Mouse (Mus musculus): Measurements from ENCODE around the gene Trim21. TPM values are rescaled to one million over a fixed set of nuclear protein-coding genes. Genes with fewer than 3 reads are reported as not detected.

Gene Trim21
- total RNA-seq (2021): 1 to 10 TPM; 2.7 to 3.1 TPM

DNA sequence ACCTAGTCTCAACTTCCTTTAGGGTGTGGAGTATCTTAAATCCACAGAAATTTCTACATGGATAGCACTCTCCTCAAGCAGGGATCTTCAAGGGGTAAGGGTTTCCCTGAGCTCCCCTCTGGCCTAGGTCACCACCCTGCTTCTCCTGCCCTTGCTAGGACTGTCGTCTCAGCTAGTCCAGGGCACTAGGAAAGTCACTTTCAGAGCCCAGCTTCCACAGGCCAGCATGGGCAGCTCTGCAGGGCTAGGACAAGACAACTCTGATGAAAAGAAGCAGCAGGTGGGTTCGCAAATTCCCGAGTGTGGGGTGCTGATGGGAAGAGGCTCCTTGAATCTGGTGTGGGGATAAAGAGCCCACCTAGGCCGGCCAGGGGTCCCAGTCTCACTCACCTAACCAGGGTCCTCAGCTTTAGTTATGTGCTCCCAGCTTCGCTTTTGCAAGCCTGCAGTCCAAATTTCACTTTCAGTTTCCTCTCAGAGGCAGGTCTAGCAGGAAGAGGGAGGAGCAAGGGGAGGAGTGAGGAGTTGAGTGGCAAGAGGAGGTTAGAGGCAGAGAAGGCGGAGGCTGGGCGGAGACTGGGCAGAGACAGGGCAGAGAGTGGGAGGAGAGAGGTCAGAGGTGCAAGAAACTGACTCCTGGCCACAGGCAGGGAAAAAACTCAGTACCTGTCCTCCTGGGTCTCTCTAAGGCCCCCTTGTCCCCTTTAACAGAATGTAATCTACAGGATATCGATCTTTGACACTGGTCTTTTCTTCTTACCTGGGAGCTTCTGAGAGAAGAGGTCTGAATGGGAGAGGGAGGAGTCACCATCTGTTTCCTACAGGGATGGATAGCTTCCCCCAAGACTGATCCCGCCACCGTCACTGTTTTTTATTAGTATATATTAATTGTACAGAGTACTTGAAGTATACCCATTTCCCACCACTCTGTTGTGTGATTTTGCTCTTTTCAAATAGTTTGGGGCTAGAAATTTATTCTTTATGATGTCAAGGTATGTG, at the start of gene Trim21:
Gene Trim21 (minus strand): TSS at position 488 of the 999 bp plus-strand sequence.
- peak; percentile 45 to 52 for DNase-seq

DNA sequence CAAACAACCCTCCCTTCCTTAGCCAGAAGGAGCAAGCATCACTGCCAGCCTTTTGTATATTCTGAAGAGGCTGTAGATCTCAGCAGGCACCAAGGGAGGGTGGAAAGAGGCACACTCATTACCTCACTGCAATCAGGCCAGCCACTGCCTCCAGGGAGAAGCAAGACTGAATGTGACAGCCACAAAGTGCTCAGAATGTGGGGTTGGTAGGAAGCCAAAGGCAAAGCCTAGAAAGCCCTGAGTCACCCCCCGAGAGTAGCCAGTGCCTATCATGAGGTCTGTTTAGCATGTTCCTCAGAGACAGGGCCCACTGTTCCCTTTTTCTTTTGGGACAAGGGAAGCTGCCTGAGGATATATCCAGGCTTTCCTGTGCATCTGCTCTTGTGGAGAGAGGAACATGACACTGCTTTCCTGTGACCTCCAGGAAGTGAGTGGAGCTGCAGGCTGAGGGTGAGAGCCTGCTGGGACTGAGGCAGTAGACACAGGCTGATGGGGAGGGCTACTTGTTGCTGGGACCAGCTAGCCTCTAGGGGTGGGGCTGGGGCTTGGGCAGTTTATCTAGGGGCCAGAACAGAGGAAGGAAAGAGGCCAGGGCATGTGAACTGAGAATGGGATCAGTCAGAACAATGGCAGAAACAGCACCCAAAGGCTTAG, 32.2 kb upstream of the Trim21 start, which contains the start of gene Olfr552:
Gene Olfr552 (plus strand): TSS at position 393 of the 654 bp plus-strand sequence.
- no peak for DNase-seq

DNA sequence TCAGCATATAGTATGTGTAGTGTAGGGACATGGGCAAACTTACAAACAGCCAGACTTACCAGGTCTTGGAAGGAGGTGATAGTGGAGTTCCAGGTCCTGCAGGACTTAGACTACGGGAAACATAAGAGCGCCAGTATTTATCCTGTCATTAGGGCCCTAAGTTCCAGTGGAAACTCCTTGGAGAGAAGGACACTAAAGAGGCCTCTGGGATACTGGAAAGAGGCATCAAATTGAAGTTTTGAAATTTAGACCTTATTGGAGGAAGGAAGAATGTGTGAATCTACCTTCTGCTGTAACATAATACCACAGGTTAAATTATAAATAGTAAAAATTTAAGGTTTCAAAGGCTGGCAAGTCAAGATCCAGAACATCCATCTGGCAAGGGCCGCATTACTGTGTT, 26.5 kb upstream of the Trim21 start, which contains the start of gene Olfr551:
Gene Olfr551 (minus strand): TSS at position 101 of the 400 bp plus-strand sequence.
- DNase-seq: no peak

DNA sequence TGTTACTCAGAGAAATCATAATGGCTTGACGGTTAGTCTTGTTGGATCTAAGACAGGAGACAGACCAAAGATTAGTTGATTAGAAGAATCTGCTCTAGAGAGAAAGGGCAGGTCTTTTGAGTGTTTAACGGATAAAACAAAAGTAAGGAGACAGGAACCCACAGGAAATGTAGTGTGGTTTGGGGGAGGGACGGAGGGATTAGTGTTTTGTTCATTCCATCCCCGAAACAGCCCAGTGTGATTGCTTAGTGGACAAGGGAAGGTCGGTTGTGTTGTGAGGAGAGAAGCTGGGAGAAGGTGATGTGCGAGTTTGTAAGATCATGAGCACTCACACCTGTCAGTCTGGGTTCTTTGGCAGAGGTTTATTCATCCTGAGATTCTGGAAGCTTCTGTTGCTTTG, 10.7 kb upstream of the Trim21 start:
- DNase-seq: no peak

DNA sequence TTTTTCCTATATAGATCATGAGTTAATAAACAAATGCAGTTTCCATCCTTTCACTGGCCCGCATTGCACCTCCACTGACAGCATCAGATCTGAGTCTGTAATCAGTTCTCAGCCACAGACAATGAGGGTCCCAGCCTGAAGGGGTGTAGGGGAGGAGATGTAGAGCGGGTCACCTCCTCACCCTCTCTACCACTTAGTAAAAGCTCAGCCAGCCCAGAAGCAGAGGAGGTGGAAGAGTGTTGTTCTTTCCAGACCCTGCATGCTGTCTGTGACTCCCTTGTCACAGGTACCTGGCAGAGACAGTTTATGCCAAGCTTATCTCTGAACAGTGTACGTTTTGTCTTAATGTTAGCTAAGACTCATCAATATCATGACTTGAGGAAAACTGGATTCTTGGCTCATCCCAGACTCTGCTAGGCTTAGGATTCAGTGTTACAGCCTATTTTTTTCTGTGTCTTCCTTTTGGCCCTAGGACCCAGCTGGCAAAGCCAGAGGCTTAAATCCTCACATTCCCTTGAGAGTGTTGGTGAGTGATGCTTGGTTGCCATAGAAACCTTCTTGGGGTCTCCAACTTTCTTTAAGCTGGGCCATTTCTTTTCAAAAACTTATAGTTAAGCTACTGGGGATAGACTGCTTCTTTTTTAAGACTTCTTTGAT, 8.0 kb upstream of the Trim21 start:
- no peak for DNase-seq

DNA sequence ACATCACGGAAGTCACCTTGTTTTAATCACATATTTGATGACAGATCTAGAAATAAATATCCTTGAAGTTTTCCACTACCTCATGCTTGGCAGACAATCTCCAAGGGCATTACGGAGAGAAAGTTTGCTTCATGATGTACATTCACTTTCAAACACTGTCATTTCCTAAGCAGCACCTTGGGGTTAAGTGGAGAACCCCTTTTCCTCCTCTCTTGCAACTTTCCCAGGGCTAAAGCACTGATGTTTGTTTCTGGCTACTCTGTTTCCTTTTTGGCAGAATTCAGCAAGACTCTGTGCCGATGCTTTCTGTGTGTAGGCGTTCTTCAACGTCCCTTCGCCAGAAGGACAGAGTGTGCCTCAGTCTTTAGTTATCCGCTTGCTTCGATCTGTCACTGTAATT, 5.9 kb upstream of the Trim21 start, which contains the start of gene Olfr550:
Gene Olfr550 (plus strand): TSS at position 301 of the 400 bp plus-strand sequence.
- no peak for DNase-seq

DNA sequence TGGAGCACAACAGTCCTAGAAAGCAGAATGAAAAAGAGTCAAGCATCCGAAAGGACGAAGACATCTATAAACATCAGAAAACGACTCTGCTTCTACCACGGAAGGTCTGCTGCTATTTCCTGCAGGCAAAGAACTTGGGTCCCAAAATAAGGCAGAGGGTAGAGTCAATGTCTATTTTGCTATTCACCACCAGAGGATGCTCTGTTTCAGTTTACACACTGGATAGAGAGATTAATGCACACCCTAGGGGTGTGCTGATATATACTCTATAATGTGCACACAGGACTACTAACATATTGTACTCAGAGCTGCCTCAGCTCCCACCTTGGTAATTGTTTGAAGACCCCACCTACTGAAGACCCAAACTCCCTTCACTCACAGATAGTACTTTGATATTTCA, 933 bp upstream of the Trim21 start:
- no peak for DNase-seq

DNA sequence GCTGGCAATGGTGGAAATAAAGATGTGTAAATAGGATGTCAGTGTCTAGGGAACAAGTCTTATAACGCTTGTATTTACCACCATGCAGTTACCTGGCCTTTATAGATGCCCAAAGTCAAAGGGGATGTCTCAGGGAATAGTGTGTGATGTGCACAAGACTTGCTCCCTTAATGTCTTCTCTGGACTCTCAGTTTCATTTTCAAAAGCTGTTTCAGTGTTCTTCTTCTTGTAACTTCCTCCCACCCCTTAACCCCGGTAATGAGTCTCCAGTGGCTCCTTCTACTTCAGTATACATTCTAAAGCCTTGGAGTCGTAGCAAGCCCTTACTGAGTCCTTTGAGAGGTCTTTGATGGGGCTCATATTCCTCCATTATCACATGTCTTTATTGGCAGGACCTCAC, 12.0 kb downstream of the Trim21 start:
- no peak for DNase-seq

DNA sequence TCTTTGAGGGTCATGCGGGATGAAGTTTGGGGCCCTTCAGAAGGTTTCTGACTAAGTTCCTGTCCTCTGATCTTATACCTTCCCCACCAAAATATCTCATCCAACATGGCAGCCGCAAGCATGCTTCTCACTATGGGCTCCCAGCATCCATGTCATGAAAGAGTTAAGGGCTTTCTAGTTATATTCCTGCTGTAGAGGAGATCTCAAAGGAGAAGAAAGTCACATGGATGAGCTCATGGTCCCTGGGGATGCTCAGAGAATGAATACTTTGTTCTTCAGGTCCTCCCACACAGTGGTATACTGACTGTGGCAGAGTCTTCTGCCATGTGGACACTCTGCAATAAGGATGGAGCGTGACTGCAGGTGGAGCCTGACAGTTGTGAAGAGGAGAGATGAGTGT, 15.7 kb downstream of the Trim21 start, which contains the start of gene Olfr549:
Gene Olfr549 (plus strand): TSS at position 301 of the 400 bp plus-strand sequence.
- no peak for DNase-seq

DNA sequence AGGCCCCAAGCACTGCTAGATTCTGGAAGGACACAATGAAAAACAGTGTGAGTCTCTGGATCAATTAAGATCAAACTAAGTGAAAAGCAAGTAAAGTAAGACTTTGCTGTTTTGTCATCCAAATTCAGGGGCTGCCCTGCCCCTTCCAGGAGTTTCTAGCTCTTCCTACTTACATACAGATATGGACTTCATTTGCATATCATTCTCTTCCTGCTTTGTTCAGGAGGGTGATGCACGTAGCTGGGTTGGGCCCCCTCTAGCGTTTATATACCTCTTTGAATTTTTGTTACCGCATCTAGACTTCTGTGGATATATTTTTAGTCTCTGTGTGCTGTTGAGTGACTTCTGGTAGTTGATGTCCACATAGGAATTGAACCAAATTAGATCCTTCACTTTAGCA, 24.0 kb downstream of the Trim21 start:
- no peak for DNase-seq

DNA sequence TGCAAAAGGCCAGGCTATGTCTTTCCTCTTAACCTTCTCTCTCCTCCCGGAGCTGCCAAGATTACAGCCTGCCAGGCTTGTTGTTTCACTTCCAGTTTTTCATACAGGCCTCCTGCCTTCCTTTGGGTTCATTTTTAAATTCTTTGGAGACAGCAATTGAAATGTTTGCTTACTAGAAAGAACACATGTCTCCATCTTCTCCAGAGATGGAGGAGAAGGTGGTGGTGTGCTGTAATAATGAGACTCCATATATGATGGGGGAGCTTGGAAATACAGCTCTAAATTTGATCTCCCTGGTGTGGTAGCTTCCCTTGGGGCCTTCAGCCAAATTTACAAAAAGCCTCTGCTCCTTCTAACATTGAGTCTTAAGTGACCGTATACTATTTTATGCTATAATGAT, 24.7 kb downstream of the Trim21 start, which contains the start of gene Olfr548-ps1:
Gene Olfr548-ps1 (plus strand): TSS at position 301 of the 400 bp plus-strand sequence.
- DNase-seq: no peak

DNA sequence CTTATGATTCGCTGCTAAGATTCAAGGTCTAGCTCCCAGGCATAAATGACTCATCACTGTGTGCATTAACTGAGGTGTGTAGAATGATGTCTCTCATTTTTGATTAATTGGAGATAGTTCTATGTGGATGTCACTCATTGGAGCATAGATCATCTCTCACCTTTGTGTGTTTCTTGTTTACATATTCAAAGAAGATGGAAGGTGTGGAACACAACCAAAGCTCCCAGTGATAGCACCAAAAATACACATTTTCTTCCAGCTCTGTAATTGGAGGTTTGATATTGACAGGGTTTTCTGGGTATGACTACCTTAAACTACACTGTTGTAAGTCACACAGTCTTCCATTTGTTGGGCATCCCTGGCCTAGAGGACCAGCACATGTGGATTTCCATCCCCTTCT, 30.8 kb downstream of the Trim21 start, which contains the start of gene Olfr547:
Gene Olfr547 (plus strand): TSS at position 301 of the 400 bp plus-strand sequence.
- no peak for DNase-seq

DNA sequence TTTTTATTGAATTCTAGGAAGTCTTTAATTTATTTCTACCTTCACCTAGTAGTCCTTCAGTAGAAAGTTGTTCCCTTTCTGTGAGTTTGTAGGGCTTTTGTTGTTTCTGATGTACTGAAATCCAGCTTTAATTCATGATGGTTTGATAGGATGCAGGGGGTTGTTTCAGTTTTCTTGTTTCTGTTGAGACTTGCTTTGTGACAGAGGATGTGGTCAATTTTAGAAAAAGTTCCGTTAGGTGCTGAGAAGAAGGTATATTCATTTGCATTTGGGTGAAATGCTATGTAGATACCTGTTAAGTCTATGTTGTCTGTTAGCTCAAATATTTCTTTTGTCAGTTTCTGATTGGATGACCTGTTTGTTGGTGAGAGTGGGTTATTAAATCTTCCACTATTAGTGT, 36.2 kb downstream of the Trim21 start:
- DNase-seq: no peak

DNA sequence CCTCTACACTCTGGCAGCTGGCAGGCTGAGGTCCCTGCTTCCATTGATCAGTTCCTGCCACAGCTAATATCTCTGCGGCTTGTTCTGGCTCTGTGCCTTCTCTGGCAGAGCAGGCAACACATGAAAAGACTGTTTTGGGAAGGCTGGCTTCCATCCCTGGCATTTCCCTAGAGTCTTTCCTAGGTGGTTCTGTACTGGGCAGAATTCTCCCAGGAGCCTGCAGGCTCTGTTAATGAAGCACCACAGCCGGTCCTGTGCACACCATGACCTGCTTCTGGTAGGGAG, 48.3 kb downstream of the Trim21 start:
- DNase-seq: peak; percentile 8 to 26

DNA sequence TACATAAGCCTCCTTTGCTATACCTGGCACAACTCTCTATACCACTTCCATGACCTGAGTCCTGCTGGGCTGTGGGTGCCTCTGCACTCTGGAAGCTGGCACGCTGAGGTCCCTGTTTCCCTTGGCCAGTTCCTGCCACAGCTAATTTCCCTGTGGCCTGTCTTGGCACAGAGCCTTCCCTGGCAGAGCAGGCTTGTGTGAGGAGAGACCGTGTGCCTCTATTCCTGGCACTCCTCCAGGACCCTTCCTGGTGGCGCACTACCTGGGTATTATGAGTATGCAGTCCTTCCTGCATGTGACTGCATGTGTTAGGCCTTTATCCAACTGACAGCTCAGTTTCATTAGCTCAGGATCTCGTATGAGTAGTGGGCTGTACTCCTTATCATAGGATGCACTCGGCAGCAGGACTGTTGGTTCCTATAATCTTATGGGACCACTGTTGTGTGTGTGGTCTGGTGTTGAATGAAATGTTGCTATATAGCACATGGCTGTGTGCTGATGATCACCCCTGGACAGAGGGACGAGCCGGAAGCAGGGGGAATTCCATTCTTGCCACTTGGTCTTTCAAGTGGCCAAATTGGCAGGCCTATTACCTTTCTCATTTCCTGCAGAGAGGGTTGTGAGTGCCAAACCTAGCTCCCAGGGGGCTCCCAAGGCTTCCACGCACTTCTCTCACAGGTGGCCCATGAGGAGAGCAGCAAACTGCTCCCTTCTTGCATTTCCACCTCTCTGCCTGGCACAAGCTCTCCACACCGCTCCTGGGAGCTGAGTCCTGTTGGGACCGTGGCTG, 48.8 kb downstream of the Trim21 start:
- DNase-seq: no peak

DNA sequence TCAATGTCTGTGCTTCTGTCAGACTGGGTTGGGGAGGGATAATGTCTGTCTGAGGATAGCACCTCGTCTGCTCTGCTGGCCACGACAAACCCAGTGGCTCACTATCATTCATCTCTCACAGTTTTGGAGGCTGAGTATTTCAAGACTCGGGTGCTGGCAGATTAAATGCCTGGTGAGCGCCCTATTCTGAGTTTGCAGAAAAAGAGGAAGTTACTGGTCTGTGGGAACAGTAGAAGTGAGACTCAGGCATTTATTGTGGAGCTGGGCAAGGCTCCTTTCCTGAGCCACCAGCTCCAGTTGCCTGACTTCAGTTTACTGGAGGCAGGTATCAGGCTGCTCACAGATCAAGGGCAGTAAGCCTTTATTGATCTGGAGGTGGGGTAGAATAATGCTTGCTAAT, 51.1 kb downstream of the Trim21 start:
- DNase-seq: no peak

DNA sequence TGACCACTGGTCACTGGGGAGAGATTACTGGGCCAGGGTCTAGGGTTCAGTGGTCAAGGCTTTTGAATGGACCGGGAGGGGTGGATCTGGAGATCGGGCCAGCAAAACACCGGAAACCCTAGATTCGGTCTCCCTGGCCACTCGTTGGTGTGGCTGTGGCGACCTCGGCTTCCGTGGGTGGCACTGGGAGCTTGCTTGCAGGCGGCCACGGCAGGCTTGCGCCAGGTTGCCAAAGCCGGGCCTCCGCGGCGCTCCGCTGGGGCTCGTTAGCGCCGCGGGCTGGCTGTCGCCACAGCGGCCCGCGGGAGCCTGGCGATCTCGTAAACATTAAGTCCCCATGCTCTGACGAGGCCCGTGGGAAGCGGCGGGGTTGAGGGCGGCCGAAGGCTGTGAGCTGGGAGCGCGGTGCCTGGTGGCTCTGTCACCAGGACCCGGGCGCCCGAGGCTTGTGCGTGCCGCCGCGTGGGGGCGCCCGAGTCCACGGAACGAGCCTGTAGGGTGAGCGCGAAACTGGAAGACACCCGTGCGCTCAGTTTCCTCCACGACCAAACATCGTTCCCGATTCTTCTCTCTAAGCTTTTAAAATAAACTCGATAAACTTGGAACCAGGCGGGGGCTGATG, 52.4 kb downstream of the Trim21 start:
- DNase-seq: peak; percentile 85

DNA sequence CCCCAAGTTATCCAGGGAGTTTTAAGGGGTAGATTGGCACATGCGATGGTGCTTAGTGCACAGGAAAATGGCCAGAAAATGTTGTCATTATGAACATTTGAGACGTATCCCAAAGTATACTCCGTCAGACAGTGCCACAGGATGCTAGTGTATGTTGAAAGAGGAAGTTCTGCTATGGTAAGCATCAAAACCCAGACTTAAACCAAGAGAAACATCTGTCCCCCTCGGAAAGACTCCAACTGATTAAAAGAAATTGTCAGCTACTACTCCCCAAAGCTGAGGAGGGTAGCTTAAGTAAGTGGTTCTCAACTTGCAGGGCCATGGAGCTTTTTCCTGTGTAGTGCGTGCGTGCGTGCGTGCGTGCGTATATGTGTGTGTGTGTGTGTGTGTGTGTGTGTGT, 53.4 kb downstream of the Trim21 start:
- no peak for DNase-seq

DNA sequence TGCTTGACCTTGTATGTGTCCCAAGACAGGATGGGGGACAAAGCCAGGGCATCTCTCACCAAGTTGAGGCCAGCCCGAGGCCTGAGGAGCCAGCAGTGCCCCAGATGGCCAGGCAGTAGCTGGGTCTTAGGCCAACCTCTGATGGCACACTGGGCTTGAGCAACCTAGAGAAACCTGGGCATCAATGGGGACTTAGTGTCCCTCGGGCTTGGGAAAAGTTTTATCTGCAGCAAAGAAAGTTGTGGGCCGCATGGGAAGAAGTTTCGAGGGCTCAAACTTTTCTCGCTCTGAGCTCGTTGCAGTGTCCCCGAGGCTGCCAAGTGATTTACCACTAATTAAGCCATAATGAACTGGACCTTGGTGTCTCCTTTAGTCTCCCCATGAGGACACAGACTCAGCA, 55.6 kb downstream of the Trim21 start:
- DNase-seq: no peak

DNA sequence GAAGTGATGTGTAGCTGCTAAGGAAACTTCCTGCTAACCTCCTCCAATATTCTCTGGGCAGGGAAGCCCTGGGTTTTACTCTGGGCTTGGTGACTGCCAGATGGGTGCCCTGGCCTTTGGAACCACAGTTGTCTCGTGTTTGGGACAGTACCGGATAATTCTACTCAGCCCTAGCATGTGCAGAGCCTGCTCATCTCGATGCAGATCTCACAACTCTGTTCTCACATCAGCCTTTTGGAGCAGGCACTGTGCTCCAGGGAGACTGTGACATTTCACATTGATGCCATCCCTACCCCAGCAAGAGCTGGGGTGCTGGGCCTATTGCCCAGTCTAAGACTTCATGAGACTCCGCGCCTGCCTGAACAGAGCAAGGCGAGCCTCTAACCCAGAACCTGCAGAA, 56.6 kb downstream of the Trim21 start:
- DNase-seq: no peak

DNA sequence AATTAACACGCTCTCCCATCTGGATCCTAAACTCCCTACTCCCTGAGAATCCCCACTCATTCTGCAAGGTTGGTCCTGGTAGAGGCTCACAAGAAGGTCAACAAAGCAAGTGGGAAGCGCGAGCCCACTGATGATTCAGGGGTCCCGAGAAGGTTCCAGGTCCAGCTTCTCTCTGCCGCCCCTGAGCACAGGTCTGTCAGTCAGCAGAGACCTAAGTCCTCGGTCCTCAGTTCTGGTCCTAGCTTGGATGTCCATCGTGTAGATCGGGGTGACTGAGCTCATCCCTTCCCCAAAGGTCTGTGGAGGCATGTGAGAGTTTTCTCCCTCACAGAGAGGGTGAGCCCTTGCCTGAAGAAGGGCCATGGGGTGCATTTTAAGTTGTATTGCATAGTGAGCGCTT, 57.2 kb downstream of the Trim21 start:
- DNase-seq: no peak

Measured in layer of hippocampus, postnatal 36 days (tissue).